Mouse (Mus musculus) monocyte, adult 2 months (primary cell): ENCODE data around the gene 2310030G06Rik.

Experiments used
- DNase-seq, 2 experiments: peaks; one replicate each; pipeline ENCODE4 v3.0.0; 2022; ENCODE audit warnings: low spot score in 2 of 2, low read depth in 1 of 2

Gene 2310030G06Rik

DNA sequence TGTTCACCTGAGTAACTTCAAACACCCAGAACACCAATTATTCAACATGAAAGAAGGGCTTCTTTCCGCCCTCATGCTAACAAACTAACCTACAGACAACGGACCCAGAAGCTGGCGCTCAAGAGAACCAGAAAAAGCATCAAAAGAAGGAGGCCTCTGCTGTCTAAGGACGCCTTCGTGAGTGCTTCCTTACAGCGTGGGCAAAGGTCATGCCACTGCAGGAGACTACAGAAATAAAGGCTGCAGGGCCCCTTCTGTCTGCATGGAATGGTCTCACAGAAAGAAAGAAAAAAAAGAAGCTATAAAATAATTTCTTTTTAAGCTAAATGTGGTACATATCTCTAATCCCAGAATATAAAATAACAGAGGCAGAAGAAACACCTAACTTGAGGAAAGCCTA, 41.4 kb downstream of the 2310030G06Rik start:
- DNase-seq = no peak

DNA sequence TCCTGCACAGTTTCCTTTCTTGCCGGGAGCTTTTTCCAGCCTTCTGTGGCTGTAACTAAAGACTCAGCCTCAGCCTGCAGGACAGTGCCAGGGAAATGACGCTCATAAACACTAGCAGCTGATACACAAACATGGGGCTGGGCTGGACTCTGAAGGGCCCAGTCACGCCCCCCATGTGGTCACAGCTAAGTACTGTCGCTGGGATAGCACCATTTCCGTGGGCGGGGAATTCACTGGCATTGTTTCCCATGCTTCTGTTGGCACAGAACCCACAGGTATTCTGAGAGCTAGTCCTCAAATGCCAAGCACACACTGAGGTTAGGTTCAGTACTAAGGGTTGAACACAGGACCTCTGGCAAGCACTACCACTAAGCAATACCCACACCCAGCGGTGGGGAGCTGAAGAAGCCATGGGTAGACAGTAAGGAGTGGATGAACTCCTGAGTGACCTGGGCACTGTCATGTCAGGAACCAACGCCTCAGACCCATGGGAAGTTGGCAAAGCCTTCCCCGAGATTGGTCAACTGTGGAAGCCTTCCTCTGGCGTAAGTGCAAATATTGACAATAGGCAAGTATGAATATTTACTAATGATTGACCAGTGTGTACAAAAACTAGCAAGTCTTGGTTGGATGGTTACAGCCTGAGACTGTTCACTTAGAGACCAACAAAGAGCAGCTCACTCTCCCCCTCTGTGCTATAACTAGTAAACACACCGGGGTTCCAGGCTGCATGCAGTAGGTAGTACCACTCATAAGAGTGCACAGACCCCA, 45.2 kb downstream of the 2310030G06Rik start:
- no peak for DNase-seq

DNA sequence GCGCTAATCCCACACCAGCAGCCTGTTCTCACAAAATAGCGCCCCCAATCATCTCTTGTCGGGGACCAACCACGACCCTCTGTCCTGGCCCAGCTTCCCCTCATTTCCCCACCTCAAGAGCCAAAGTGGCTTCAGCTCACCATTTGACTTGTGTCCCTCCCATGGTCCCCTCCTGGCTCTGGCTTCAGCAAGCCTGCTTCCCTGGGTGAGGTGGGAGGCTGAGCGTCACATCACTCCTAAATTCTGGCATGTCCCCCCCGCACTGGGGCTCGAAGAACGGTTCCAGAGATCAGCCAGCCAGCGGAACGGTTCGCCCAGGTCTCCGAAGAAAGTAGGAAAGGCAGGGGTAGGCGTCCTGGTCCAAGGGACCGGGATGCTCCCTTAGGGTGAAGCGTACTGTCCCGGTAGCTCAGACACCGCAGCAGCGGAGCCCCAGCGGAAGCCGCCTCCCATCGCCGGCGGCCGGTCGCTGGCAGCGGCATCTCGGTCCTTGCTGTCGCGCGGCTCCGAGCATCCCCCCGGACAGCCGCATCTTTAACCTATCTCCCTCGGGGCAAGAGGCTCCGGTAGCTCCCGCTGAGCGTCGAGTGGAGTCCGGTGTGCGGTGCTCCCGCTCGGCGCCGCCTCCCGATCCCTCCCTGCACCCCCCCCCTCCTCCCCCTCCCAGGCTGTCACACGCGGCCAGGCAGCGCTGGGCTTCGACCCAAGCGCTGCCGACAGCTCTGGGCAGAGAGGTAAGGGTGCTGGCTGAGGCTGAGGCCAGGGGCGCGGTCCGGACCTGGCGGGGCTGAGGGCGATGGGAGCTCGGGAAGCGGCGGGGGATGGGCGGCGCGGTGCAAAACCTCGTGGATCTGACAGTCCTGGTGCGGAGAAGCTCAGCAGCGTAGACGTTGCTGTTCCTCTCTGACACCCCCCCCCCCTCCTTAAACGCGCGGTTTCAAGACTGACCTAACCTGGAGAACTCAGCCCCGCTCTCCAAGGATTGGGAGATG, 47.6 kb downstream of the 2310030G06Rik start:
- DNase-seq = no peak

DNA sequence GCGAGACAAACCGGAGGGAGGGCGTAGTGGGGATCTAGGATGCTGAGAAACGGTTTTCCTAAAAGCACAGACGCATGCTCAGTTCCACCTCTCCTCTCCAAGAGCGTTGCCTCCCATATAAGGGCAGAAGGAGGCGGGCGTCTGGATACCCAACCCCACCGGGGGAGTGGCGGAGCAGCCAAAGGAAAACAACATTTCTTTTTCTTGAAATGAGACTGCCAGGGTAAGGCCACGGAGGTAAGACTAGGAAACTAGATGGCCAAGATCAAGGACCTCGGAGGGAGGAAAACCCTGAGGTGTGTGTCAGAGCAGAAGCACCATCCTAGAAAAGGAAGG, 48.7 kb downstream of the 2310030G06Rik start:
- no peak for DNase-seq

DNA sequence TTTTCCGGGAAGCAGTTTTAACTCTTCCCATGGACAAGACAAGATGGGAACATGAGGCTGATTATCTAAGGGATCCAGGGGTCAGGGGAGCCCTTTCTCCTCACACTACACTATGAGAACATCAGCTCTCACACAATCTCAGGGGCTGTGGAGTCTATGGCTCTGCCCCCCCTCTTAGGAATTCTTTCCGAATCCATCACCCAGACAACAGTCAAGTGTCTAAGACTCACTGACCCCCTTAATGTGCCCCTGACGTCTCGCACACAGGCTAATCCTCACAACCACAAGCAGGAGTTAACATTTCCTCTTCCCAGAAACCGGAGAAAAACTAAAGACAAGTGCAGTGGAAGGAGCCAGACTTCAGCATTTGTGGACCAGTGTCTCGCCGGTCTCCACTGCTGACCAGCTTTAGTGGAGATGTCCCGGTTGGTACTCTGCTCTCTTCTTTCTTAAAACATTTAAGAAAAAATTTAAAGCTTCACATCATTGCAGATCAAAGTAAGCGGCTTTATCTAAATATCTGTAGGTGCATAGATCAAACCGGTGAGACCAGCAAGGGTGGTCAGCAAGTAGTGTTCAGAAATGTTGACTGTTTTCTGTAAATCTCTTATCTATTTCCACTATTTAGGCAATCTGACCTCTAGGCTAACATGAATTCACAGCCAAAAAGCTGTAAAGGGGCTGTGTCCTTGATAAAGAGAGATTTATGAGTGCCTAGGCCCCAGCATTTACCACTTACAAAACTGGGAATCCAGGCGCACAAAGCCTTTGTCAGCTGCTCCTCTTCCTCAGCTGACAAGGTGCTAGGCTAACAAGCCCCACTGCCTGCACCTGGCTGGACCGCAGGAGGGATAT, 49.3 kb downstream of the 2310030G06Rik start:
- DNase-seq = no peak

DNA sequence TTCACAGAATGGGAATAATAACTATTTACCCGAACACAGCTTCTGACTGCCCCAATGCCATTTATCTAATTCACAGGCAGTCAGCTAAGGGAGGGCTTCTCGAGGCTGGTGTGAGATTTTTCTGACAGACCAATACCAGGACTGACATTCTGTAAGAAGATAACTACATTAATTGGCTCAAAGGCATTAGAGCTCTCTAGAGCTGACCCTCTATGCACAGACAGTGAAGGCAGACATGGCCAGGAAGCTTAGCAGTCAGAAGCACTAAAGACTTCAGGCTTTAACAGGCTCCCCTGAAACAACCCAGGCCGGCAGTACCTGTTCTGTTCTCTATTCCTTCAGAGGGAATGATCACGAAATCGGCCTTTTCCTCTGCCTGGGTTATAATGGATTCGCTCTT, 51.2 kb downstream of the 2310030G06Rik start:
- no peak for DNase-seq

DNA sequence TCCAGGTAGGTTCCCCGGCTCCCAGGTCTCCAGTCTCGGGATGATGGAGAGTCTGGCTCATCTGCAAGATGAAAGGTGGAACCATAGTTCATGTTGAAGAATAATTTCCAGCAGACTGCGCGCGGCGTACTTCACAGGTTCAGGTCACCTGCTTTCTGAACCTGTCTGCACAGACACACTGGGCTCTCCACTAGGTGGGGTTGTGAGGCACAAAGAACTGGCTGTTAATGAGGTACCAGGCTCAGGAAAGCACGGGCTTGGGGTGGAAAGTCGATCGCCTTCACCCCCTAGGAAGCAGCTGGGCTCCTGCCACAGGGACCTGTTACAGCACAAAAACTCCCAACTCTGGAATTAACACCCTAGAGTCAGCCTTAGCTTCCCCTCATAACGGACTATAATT, 52.7 kb downstream of the 2310030G06Rik start:
- no peak for DNase-seq

DNA sequence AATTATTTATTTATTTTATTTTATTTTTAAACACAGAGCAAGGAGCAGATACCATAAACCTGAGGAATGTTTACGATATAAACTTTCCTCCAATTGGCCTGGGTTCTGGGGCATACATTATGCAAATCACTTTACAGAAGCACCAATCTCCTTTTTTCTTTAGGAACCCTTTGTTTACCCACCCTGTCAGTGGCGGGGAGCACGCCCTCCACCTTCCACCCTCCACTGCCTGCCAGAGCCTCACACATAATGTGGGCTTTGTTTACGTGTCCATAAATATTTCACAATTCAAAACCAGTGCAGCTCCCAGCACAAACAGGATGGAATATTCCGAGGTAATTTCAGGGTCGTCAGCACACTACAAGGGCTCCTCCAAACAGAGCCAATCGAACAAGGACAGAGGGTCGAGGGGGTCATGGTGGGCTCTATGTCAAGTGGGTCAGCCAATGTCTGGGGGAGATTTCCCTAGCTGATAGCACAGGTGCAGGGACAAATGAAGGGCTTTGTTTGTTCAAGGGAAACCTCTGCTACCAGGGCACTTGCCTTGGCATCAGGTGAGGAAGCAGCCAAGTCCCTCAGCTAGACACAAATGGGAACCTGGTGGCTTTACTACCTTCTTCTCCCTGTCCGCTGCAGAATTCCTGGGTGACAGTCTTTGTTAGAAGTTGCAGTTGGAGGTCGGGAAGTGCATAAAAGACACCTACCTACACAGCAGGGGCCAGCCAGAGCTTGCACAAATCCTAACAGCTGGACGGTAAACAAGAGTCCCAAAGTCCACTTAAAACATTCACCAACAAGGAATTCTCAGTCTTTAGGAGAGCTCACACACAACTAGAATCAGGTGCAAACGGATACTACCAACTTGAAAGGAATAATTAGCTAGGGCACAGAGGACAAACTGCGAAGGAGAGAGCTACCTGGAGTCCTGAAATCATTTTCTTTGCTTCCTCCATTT, 53.4 kb downstream of the 2310030G06Rik start:
- DNase-seq = no peak
